Mouse (Mus musculus): Measurements from ENCODE around the gene Wdr20. TPM values are rescaled to one million over a fixed set of nuclear protein-coding genes. Genes with fewer than 3 reads are reported as not detected.

The Wdr20 gene
- polyA plus RNA-seq, 1 experiment = 24.8 TPM

DNA sequence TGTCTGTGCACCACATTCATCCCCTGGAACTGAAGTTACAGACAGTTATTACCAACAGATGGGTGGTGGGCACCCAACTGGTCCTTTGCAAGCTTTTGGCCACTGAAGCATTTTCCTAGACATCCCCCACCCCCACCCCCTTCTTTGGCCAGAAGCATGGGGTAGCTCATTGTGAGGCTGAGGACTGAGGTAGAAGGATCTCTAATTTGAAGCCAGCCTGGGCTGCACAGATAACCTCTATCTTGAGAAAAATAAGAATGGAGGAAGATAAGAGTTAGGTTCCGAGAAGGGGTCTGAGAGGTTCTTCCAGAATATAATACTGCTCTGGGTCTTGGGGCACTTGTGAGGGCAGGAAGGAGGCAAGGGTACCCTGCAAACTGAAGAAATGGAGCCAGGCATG, 44.5 kb downstream of the Wdr20 start:
- H3K4me1 ChIP-seq (ENCODE audit: control insufficient read depth, insufficient read depth, insufficient read length, low read length) = no peaks in the 10 kb centered on the region
- H3K27ac ChIP-seq (replicated peaks; ENCODE audit: low read depth, low read length) = no peak overlapping the region
- no peak overlapping the region for H3K4me3 ChIP-seq (ENCODE audit: insufficient read depth, low read depth, low read length)

DNA sequence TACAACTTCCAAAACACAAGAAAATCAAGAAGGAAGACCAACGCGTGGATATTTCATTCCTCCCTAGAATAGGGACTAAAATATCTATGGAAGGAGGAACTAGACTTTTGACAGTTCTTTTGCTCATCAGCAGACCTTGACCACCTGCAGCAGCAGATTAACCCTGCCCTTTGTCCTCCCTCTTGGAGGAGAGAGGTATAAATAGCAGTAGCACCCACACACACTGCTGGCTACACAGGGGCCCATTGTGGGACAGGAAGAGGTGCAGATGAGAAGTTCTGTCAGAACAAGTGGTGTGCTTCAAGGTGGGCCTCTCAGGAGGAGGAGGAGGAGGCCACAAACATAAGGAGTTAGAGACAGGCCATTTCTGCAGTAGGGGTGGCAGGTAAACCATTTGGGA, 46.5 kb downstream of the Wdr20 start:
- H3K27ac ChIP-seq (replicated peaks; ENCODE audit: low read depth, low read length) = no peak overlapping the region
- H3K4me1 ChIP-seq (ENCODE audit: control insufficient read depth, insufficient read depth, insufficient read length, low read length) = no peaks in the 10 kb centered on the region
- H3K4me3 ChIP-seq (ENCODE audit: insufficient read depth, low read depth, low read length) = no peak overlapping the region

- no peak overlapping the region for H3K4me3 ChIP-seq (ENCODE audit: insufficient read depth, low read depth, low read length)
- no peak overlapping the region for H3K27ac ChIP-seq (replicated peaks; ENCODE audit: low read depth, low read length)
- H3K4me1 ChIP-seq (ENCODE audit: control insufficient read depth, insufficient read depth, insufficient read length, low read length) = no peaks in the 10 kb centered on the region
Observed at GRCm38 (mm10) chr12:110786243-110786642, 48.5 kb downstream of the Wdr20 start.

GRCm38 (mm10) chr12:110790580-110790979, 52.8 kb downstream of the Wdr20 start:
- H3K4me3 ChIP-seq (ENCODE audit: insufficient read depth, low read depth, low read length) = no peak overlapping the region
- H3K27ac ChIP-seq (replicated peaks; ENCODE audit: low read depth, low read length) = no peak overlapping the region
- no peaks in the 10 kb centered on the region for H3K4me1 ChIP-seq (ENCODE audit: control insufficient read depth, insufficient read depth, insufficient read length, low read length)

GRCm38 (mm10) chr12:110791026-110791425, 53.3 kb downstream of the Wdr20 start:
- Histone ChIP-seq H3K4me1 (ENCODE audit: control insufficient read depth, insufficient read depth, insufficient read length, low read length) (no peaks in the 10 kb centered on the region), H3K27ac (replicated peaks; ENCODE audit: low read depth, low read length) (no peak overlapping the region), H3K4me3 (ENCODE audit: insufficient read depth, low read depth, low read length) (no peak overlapping the region)

- Histone ChIP-seq H3K4me3 (ENCODE audit: insufficient read depth, low read depth, low read length) (no peak overlapping the region), H3K27ac (replicated peaks; ENCODE audit: low read depth, low read length) (no peak overlapping the region), H3K4me1 (ENCODE audit: control insufficient read depth, insufficient read depth, insufficient read length, low read length) (peaks cover 4% of the 10 kb centered on the region)
Observed at GRCm38 (mm10) chr12:110795035-110795434, 57.3 kb downstream of the Wdr20 start.

DNA sequence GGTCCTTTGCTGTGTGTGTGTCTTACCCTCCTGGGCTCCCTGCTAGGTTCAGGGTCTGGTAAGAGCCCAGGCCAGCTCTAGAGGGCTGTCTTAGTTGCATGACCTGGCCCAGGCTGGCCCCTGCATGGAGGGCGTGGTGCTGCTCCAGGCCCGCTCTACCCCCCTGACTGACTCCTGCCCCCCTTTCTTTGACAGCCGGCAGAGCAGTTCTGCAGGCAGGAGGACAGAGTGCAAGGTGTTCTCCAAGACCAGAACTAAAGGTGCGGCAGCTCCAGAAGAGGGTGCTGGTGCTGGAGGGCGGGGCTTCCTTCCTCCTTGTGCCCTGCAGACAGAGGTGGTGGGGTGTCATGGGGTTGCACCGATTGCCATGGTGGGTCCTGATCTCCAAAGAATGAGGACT, 59.0 kb downstream of the Wdr20 start:
- no peak overlapping the region for H3K4me3 ChIP-seq (ENCODE audit: insufficient read depth, low read depth, low read length)
- peaks cover 4% of the 10 kb centered on the region for H3K4me1 ChIP-seq (ENCODE audit: control insufficient read depth, insufficient read depth, insufficient read length, low read length)
- no peak overlapping the region for H3K27ac ChIP-seq (replicated peaks; ENCODE audit: low read depth, low read length)

DNA sequence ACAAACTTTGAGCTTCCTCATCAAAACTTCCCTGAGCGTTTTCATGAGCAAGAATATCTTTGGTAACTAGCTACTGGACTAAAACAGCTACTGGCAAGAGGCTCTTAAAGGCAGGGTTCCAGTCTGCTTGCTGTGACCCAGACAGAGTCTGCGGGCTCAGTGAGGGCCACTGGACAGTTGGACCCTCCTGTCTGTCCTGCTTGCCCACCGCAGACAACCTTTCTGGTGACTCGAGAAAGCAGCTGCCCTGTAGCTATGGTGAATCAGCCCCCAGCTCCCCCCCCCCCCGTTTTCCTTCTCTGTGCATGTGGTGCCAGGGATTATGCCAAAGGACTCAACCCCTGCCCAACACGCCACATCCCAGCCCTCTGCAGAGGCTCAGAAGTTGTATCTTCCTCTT, 59.5 kb downstream of the Wdr20 start:
- peaks cover 4% of the 10 kb centered on the region for H3K4me1 ChIP-seq (ENCODE audit: control insufficient read depth, insufficient read depth, insufficient read length, low read length)
- no peak overlapping the region for H3K27ac ChIP-seq (replicated peaks; ENCODE audit: low read depth, low read length)
- no peak overlapping the region for H3K4me3 ChIP-seq (ENCODE audit: insufficient read depth, low read depth, low read length)

DNA sequence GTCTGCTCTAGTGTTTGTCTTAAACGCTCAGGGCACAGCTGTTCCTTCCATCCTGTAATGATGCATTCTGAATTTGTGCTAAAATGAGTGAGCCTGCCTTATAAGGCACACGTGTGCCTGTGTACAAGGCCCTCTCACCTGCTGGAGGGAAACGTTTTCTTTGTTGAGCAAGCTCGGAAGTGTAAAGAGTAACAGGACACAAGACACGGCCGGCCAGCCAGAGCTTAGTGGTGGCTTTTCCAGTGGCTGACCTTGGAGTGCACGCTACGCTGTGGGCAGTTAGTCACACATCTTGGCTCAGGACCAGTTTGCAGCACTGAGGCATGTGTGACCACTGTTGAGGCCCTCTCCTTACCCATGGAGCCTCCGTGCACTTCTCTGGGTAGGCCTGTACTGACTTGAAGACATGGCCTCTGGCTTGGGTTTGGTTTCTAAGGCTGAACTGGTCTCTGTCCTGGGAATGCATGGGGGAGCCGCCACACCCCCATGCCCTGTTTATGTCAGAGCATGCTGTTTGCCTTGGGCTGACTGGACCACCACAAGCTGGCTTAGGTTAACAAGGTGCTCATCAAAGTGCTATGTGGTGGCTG, 60.2 kb downstream of the Wdr20 start:
- no peak overlapping the region for H3K27ac ChIP-seq (replicated peaks; ENCODE audit: low read depth, low read length)
- H3K4me3 ChIP-seq (ENCODE audit: insufficient read depth, low read depth, low read length) = no peak overlapping the region
- peaks cover 4% of the 10 kb centered on the region for H3K4me1 ChIP-seq (ENCODE audit: control insufficient read depth, insufficient read depth, insufficient read length, low read length)

- H3K27ac ChIP-seq (replicated peaks; ENCODE audit: low read depth, low read length) = no peak overlapping the region
- H3K4me1 ChIP-seq (ENCODE audit: control insufficient read depth, insufficient read depth, insufficient read length, low read length) = peaks cover 4% of the 10 kb centered on the region
- no peak overlapping the region for H3K4me3 ChIP-seq (ENCODE audit: insufficient read depth, low read depth, low read length)
Observed at GRCm38 (mm10) chr12:110799226-110799625, 61.5 kb downstream of the Wdr20 start.

DNA sequence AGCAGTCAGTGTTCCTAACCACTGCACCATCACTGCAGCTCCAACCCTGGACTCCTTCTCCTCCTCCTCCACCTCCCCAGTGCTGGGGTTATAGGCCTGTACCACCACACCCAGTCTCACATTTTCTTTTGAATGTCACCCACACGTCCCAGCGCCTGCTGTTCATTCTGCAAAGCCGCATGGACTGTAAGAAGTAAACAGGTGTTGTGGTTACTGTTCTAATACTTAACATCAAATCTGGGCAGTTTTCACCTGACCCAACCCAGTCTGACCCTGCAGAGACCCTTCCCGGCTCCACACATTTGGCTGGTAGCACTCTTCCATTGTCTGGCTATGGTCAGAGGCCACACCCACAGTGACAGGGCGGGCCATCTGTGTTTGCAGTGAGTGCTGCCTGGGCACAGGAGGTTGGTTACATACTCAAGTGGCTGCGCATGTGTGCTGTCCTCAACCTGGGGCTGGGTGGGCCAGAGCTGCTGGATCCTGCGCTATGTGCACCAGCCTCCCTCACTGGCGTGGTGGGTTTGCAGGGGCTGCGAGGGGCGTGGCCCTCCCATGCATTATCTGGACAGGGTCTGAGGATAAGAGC, 64.2 kb downstream of the Wdr20 start:
- H3K4me3 ChIP-seq (ENCODE audit: insufficient read depth, low read depth, low read length) = no peak overlapping the region
- H3K27ac ChIP-seq (replicated peaks; ENCODE audit: low read depth, low read length) = no peak overlapping the region

DNA sequence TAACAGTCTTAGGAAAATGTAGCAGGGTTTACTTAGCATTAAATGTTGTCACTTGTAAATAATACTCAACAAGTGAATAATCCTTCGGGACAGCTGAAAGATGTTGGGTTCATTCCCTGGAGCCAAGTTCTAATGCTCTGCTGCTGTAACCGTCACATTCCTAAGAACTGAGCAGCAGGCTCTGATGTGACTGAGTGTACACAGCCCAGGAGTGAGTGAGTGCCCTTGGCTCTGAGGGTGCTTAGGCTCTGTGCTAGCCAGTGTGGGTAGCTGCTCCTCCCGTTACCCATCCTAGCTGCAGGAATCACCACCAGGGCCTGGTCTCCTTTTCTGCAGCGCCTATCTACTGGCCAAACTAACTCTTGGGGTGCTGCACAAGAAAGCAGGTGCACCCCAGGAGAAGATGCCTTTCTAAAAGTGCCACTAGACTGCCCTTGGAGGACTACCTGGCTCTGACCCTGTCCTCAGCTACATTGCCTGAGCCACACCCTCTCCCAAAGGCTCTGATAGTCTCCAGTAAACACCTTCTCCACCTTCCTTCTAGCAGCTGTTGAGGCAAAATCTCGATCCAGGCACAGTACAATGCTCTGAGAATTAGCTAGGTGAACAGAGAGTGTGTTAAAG, 65.0 kb downstream of the Wdr20 start:
- Histone ChIP-seq H3K27ac (replicated peaks; ENCODE audit: low read depth, low read length) (no peak overlapping the region), H3K4me3 (ENCODE audit: insufficient read depth, low read depth, low read length) (no peak overlapping the region), H3K4me1 (ENCODE audit: control insufficient read depth, insufficient read depth, insufficient read length, low read length) (peaks cover 4% of the 10 kb centered on the region)

More for the DNA sequence above, 64.2 kb downstream of the Wdr20 start:
- peaks cover 4% of the 10 kb centered on the region for H3K4me1 ChIP-seq (ENCODE audit: control insufficient read depth, insufficient read depth, insufficient read length, low read length)

DNA sequence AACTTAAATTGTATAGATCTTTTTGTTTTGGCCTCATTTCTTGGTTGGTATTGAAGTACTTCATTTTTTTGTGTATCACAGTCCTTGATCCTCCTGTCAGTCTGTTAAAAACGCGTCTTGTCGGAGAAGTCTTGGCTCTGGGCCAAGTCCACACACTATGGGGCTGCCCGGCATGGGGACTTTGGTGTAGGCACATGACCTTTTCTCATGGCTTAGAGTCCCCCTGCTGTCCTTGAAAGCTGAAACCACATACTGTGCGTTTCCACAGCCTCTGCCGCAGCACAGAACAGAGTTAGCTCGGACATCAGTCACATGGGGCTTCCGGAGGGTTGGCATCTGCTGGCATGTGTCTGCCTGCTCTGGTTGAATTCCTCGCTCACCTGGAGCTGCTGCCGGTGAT, 66.5 kb downstream of the Wdr20 start:
- H3K4me1 ChIP-seq (ENCODE audit: control insufficient read depth, insufficient read depth, insufficient read length, low read length) = no peaks in the 10 kb centered on the region
- no peak overlapping the region for H3K27ac ChIP-seq (replicated peaks; ENCODE audit: low read depth, low read length)
- H3K4me3 ChIP-seq (ENCODE audit: insufficient read depth, low read depth, low read length) = no peak overlapping the region

DNA sequence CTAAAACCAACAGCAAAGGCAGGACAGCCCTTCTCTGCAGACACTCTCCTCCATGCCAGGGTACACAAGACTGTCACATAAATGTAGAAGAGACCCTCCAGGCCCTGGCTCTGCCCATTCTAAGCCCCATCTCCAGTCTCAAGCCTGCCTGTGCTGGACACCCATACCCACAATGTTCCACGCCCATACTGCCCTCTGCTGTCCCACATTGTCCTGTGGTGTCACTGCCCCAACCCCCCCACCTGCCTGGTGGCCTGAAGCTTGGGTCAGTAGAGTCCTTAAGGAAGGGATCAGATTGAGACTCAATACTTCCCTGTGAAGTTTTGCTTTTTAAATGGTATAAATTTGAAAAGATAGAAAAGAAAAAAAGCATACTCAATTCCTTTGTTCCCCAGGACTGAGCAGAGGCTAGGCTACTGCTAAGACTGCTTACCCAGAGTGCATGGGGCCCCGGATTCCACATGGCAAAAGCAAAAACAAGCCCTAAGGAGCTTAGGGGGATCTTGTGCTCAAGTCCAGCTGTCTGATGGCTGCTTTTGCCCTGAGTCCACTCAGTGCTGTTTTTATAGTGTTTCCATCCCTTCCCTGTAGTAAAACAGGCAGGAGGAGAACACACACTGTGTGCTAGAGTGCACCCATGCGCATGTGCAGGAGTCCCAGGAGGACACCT, 68.7 kb downstream of the Wdr20 start:
- Histone ChIP-seq H3K4me1 (ENCODE audit: control insufficient read depth, insufficient read depth, insufficient read length, low read length) (no peaks in the 10 kb centered on the region), H3K4me3 (ENCODE audit: insufficient read depth, low read depth, low read length) (no peak overlapping the region), H3K27ac (replicated peaks; ENCODE audit: low read depth, low read length) (no peak overlapping the region)

GRCm38 (mm10) chr12:110808430-110808829, 70.7 kb downstream of the Wdr20 start:
- H3K4me1 ChIP-seq (ENCODE audit: control insufficient read depth, insufficient read depth, insufficient read length, low read length) = no peaks in the 10 kb centered on the region
- H3K27ac ChIP-seq (replicated peaks; ENCODE audit: low read depth, low read length) = no peak overlapping the region
- no peak overlapping the region for H3K4me3 ChIP-seq (ENCODE audit: insufficient read depth, low read depth, low read length)

GRCm38 (mm10) chr12:110808848-110809247, 71.1 kb downstream of the Wdr20 start:
- no peak overlapping the region for H3K27ac ChIP-seq (replicated peaks; ENCODE audit: low read depth, low read length)
- no peaks in the 10 kb centered on the region for H3K4me1 ChIP-seq (ENCODE audit: control insufficient read depth, insufficient read depth, insufficient read length, low read length)
- no peak overlapping the region for H3K4me3 ChIP-seq (ENCODE audit: insufficient read depth, low read depth, low read length)
